Mouse (Mus musculus) brain, embryonic 14.5 days (tissue): ENCODE results near the gene Ctdspl2.

ENCODE experiments used
- CTCF ChIP-seq: fragments of 200-500 bp; IDR thresholded peaks from 2 replicates; pipeline ENCODE4 v1.5.1; 2012; ENCODE audit warnings: inconsistent platforms, mild to moderate bottlenecking, moderate library complexity, borderline replicate concordance; ENCODE audit not compliant: insufficient read depth, insufficient read length; ENCODE audit errors: extremely low read depth
- POLR2A ChIP-seq: fragments of 200-500 bp; IDR thresholded peaks from 2 replicates; pipeline ENCODE4 v1.6.1; 2012; ENCODE audit warnings: mild to moderate bottlenecking, inconsistent platforms, borderline replicate concordance; ENCODE audit not compliant: poor library complexity, insufficient read depth, insufficient read length, severe bottlenecking; ENCODE audit errors: extremely low read depth

- TF ChIP-seq CTCF, result no peak
- TF ChIP-seq POLR2A, result no peak
These were observed 80.3 kb downstream of the Ctdspl2 start for GRCm38 (mm10) chr2:122036064-122036463.
